Mouse (Mus musculus): ENCODE results near the gene Smpdl3a. TPM values are rescaled to one million over a fixed set of nuclear protein-coding genes. Genes with fewer than 3 reads are reported as not detected.

Smpdl3a gene
- polyA plus RNA-seq (2015; fragmentation: Nextera tagmentation; extraction: Ambion mirVana), result 14.0 and 16.1 TPM in 2 replicates

DNA sequence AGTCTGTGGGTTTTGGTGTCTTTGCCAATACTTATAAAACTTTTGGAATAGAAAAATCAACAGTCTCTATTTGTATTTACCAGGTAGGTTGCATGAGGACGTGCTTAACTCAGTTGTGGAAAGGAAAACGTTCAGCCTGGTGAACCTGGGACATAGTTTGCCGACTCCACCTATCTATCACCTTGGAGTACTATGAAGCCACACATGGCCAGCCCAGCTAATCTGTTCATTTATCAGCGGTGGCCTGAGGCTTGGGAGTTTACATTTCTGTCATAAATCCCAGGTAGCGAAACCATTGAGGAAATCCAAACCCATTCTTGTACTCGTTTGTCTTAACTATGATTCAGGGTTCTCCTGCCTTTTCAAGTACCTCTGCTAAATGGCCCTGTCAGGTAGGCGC is at the start of gene Smpdl3a:
Gene Smpdl3a (plus strand): TSS at position 318 of the 400 bp plus-strand sequence.
- ATAC-seq (ENCODE audit: insufficient number of reproducible peaks, insufficient read depth, low FRiP score, low TSS enrichment, low read depth), result no peak
- 79% methylated on average over 7 of the region's 7 CpGs for WGBS
- Histone ChIP-seq H3K4me3 (peak within 1 kb of the TSS; percentile 65), H3K4me2 (peak within 1 kb of the TSS; percentile 97), H3K4me1 (peaks cover 10% of the 10 kb centered on the region), H3K27me3 (no peaks in the 10 kb centered on the region), H3K36me3 (no peaks in the 10 kb centered on the region), H3K27ac (peak within 1 kb of the TSS; percentile 65), H3K9ac (peak within 1 kb of the TSS; percentile 83), H3K9me3 (no peaks in the 10 kb centered on the region; the same call in 1 of the 2 replicates)

DNA sequence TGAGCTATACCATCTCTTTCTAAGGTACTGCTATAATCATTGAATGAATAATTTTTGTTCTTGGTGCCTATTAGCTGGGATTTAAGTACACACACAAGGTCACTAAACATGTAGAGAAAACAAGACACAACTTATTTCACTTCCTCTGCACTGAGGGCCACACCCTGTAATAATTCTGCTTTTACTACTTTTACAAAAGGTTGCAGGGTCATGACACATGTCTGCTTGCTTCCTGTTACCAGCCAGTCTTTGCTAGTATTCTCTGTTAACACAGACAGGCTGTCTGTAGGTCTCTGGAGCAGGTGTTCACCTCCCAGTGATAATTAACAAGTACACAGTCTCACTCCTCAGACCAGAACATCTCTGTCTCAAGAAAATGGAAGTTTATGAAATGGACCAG is 48.7 kb upstream of the Smpdl3a start:
- no peaks in the 10 kb centered on the region for H3K9me3 ChIP-seq
- H3K4me1 ChIP-seq, result no peaks in the 10 kb centered on the region
- H3K4me2 ChIP-seq, result no peak overlapping the region
- no peak overlapping the region for H3K27ac ChIP-seq
- no peaks in the 10 kb centered on the region for H3K27me3 ChIP-seq
- H3K36me3 ChIP-seq, result no peaks in the 10 kb centered on the region
- no peak for ATAC-seq (ENCODE audit: insufficient number of reproducible peaks, insufficient read depth, low FRiP score, low TSS enrichment, low read depth)
- no peak overlapping the region for H3K9ac ChIP-seq
- H3K4me3 ChIP-seq, result no peak overlapping the region

DNA sequence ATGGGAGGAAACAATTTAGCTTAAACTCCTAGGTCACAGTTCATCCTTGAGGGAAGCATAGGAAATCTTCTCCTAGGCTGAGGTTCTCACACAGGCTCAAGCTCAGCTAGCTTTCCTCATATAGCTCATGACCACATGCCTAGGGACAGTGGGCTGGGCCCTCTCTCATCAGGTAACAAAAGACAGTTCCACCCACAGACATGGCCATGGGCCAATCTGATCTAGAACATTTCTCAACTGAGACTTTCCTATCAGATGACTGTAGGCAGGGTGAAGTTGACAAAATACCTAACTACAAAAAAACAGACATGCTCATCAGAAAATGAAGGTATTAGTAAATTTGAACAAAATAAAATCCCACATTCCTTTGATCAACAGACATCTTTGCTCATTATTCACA is 47.0 kb upstream of the Smpdl3a start:
- Histone ChIP-seq H3K9ac (no peak overlapping the region), H3K27me3 (no peaks in the 10 kb centered on the region), H3K4me2 (no peak overlapping the region), H3K4me3 (no peak overlapping the region), H3K9me3 (no peaks in the 10 kb centered on the region), H3K4me1 (no peaks in the 10 kb centered on the region), H3K27ac (no peak overlapping the region), H3K36me3 (no peaks in the 10 kb centered on the region)
- no peak for ATAC-seq (ENCODE audit: insufficient number of reproducible peaks, insufficient read depth, low FRiP score, low TSS enrichment, low read depth)

DNA sequence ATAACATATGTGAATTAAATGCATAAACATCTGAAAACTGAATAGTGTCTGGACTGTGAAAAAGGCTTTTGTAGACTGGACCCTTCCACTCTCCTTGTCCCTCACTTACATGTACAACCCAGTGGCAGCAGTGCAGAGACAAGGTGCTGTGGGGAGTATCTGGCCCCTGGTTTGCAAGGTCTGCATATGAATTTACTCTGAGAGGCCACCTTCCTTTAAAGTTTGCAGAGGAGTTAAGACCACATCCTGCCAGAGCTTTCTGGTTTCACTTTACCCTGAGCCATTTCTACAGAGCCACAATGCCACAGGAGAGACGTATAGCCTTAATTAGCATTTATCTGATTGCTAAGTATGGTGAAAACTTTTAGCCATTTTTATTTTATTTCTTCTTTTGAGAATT is 40.8 kb upstream of the Smpdl3a start:
- 40% methylated on average over 1 of the region's 1 CpGs for WGBS
- no peak for ATAC-seq (ENCODE audit: insufficient number of reproducible peaks, insufficient read depth, low FRiP score, low TSS enrichment, low read depth)

DNA sequence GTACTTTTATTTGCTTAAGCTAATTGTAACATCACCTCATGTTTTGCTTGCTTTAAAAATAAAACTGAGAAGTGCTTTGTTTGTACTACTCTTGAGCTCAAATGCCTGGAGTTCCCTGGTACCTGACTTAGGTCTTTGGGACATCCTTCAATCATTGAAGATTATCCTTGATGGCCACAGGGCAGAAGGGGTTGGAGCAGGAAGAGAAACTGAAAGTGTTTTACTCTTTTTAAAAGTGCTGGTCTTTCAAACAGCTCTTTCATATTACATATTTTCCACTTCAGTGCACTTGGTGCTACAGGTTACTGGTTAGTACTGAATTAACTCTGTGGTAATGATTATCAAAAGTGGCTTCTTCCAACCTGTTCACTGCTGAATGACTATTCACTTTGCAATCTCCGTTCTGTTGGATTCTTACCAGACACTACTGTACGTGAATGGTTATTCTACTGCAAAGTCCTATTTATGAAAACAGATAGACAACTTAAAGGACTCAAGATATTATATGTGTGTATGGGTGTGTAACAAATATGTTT is 38.9 kb upstream of the Smpdl3a start:
- 84% methylated on average over 2 of the region's 2 CpGs for WGBS
- H3K27ac ChIP-seq, result no peak overlapping the region
- no peaks in the 10 kb centered on the region for H3K27me3 ChIP-seq
- H3K36me3 ChIP-seq, result no peaks in the 10 kb centered on the region
- no peaks in the 10 kb centered on the region for H3K9me3 ChIP-seq
- no peaks in the 10 kb centered on the region for H3K4me1 ChIP-seq
- no peak overlapping the region for H3K4me2 ChIP-seq
- H3K9ac ChIP-seq, result no peak overlapping the region
- no peak for ATAC-seq (ENCODE audit: insufficient number of reproducible peaks, insufficient read depth, low FRiP score, low TSS enrichment, low read depth)
- no peak overlapping the region for H3K4me3 ChIP-seq

More for the DNA sequence above, 40.8 kb upstream of the Smpdl3a start:
- Histone ChIP-seq H3K27me3 (no peaks in the 10 kb centered on the region), H3K9me3 (no peaks in the 10 kb centered on the region), H3K4me3 (no peak overlapping the region), H3K9ac (no peak overlapping the region), H3K4me1 (no peaks in the 10 kb centered on the region), H3K36me3 (no peaks in the 10 kb centered on the region), H3K4me2 (no peak overlapping the region), H3K27ac (no peak overlapping the region)

DNA sequence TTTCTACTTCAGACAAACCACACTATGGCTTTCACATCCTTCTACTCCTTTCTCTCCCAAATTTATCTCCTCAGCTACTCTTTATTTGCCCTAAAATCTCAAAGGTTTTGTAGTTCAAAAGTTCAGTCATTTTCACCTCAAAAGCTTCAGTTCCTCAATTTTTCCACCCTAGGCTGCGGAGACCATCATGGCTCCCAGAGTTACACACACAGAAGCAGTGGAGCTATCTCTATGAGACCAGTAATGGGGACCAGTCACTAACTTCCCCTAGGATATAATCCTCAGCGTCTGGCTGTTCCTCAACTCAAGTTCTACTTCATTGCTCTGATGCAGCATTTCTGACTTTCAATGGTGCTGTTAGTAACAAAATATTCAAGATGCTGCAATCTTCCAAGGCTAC is 35.1 kb upstream of the Smpdl3a start:
- no peak overlapping the region for H3K27ac ChIP-seq
- 86% methylated on average over 2 of the region's 2 CpGs for WGBS

DNA sequence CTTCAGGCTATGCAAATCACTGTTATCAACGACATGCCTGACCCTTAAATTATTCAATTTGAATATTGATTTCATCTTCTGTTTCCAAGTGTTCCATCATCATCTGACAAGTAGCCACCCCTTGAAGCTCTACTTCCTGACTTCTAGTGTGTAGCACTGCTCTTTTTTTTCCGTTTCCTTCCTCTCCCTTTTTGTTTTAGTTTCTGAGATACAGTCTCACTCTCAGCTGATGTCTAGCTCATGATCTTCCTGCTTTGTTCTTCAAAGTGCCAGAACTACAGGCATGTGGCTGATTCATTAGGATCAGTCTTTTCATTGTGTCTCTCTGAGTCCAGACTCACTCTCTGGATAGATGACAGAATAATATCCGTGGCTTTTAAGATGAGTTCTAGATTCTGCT is 33.4 kb upstream of the Smpdl3a start:
- Histone ChIP-seq H3K4me3 (no peak overlapping the region), H3K4me2 (no peak overlapping the region), H3K9ac (no peak overlapping the region), H3K9me3 (no peaks in the 10 kb centered on the region), H3K27me3 (no peaks in the 10 kb centered on the region), H3K4me1 (no peaks in the 10 kb centered on the region), H3K27ac (no peak overlapping the region), H3K36me3 (no peaks in the 10 kb centered on the region)
- WGBS, result 65% methylated on average over 3 of the region's 3 CpGs
- ATAC-seq (ENCODE audit: insufficient number of reproducible peaks, insufficient read depth, low FRiP score, low TSS enrichment, low read depth), result no peak

More for the DNA sequence above, 35.1 kb upstream of the Smpdl3a start:
- no peaks in the 10 kb centered on the region for H3K9me3 ChIP-seq
- H3K4me3 ChIP-seq, result no peak overlapping the region
- H3K27me3 ChIP-seq, result no peaks in the 10 kb centered on the region
- no peaks in the 10 kb centered on the region for H3K4me1 ChIP-seq
- no peak for ATAC-seq (ENCODE audit: insufficient number of reproducible peaks, insufficient read depth, low FRiP score, low TSS enrichment, low read depth)
- no peak overlapping the region for H3K9ac ChIP-seq
- H3K4me2 ChIP-seq, result no peak overlapping the region
- H3K36me3 ChIP-seq, result no peaks in the 10 kb centered on the region

DNA sequence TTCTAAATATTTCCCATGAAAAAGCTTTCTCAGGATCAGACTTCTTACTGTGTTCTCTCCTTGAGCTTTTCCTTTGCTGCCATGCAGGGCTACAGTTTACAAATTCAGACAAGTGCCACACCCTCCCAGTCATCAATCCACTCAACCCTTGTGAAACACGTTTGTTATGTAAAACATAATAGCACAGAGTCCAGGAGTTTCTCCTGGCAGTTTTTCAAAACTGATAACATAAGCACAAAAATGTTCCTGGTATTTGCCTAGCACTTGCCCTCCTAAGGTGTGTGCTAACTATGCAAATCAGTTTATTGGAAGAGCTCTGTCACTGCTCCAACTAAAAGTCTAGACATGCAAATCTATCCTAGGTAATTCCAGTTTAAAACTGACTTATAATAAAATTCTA is 31.1 kb upstream of the Smpdl3a start:
- H3K36me3 ChIP-seq, result no peaks in the 10 kb centered on the region
- H3K4me3 ChIP-seq, result no peak overlapping the region
- H3K27me3 ChIP-seq, result no peaks in the 10 kb centered on the region
- H3K9ac ChIP-seq, result no peak overlapping the region
- H3K4me2 ChIP-seq, result no peak overlapping the region
- no peak for ATAC-seq (ENCODE audit: insufficient number of reproducible peaks, insufficient read depth, low FRiP score, low TSS enrichment, low read depth)
- H3K9me3 ChIP-seq, result no peaks in the 10 kb centered on the region
- no peak overlapping the region for H3K27ac ChIP-seq
- H3K4me1 ChIP-seq, result no peaks in the 10 kb centered on the region
- WGBS, result 44% methylated on average over 1 of the region's 1 CpGs

DNA sequence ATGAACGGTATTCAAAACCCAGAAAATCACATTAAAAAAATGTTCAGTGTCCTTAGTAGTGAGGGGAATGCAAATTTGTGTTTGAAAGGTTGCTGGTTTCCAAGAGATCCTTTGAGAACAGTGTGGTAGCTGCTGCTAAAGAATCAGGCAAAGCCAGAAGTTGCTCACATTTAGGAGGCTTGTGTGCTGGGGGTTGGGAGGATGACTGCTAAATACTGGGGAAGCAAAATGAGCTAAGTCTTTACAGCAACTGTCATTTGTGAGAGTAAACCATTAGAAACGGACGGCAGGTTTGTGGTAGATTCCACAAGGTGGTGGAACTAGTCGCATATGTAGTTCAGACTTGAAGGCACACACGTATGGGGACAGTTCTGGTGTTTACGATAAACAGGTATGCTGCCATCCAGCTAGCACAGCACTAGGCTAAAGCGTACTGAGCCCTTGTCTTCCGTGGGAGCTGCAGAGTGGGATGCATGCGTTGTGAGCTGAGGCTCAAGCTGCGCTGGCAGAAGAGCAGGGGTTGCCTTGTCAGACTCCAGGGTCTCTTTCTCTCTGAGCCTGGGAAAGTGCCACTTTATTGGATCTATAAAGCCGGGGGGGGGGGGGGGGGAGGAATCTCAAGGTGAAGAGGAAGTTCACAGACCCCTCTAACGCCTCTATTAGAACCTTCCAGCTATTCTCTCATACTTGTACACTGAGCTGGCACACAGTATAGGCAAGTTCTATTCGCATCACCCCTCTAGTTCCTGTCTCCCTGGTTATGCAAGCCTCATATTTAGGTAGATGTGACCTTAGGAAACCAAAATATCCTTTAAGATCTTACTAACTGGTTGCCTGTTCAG is 10.6 kb upstream of the Smpdl3a start:
- Histone ChIP-seq H3K36me3 (no peaks in the 10 kb centered on the region), H3K4me2 (no peak overlapping the region), H3K4me1 (peaks cover 15% of the 10 kb centered on the region), H3K9ac (no peak overlapping the region), H3K27me3 (no peaks in the 10 kb centered on the region; the same call in 1 of the 2 replicates), H3K9me3 (no peaks in the 10 kb centered on the region), H3K4me3 (no peak overlapping the region), H3K27ac (no peak overlapping the region)
- 51% methylated on average over 12 of the region's 13 CpGs for WGBS
- no peak for ATAC-seq (ENCODE audit: insufficient number of reproducible peaks, insufficient read depth, low FRiP score, low TSS enrichment, low read depth)

DNA sequence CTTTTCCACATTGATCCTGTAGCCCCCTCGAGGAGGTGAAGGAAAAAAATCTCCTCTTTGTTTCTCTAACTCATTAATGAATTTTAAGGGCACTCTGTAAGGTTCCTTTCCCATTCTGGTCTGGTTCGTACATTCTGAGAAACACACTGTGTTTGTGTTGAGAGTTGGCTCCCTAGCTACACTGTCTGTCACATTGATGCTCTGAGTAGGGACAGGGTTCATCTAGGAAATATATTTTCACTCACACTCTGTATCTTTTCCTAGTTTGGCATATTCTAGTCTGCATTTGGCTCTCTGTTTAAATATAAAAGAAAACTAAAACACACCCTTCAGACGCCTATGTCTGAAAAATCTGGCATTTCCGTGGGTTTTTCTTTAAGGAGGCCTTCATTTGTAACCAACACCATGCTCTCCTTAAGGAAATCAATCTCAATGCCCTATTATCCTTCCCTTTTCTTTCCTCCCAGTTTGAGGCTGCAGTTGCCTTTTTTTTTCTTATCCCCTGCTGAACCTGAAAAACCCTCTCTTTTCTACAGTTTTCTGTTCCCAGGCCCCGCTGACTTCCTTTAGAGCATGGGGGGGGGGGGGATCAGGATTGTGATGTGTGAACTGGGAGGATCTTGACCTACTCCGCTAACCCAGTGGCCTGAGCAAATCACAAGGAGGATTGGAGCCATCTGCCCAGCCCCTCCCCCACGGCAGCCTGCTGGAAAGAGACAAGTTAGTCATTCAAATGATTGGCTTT is 9.8 kb upstream of the Smpdl3a start:
- H3K4me3 ChIP-seq, result no peak overlapping the region
- H3K4me1 ChIP-seq, result peaks cover 15% of the 10 kb centered on the region
- peak overlapping the region; percentile 47 for H3K4me2 ChIP-seq
- H3K27ac ChIP-seq, result no peak overlapping the region
- H3K27me3 ChIP-seq, result no peaks in the 10 kb centered on the region; the same call in 1 of the 2 replicates
- 16% methylated on average over 7 of the region's 7 CpGs for WGBS
- ATAC-seq (ENCODE audit: insufficient number of reproducible peaks, insufficient read depth, low FRiP score, low TSS enrichment, low read depth), result no peak
- no peaks in the 10 kb centered on the region for H3K36me3 ChIP-seq
- no peak overlapping the region for H3K9ac ChIP-seq
- H3K9me3 ChIP-seq, result no peaks in the 10 kb centered on the region

DNA sequence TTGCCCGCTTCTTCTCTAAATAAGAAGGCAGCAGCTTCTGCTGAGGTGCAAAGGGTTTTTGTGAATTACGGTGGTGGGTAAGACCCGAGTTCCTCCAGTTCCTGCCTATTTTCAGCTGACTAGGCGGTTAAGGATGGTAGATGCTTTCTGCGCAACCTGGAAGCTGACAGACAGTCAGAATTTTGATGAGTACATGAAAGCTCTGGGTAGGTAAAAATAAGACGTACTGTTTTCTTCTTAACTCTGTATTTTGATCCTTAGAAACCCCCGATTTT is 9.3 kb upstream of the Smpdl3a start, which contains the start of gene Fabp7:
Gene Fabp7 (plus strand): TSS at position 6 of the 275 bp plus-strand sequence.
- peak within 1 kb of the TSS; percentile 47 for H3K4me2 ChIP-seq
- ATAC-seq (ENCODE audit: insufficient number of reproducible peaks, insufficient read depth, low FRiP score, low TSS enrichment, low read depth), result no peak
- WGBS, result 16% methylated on average over 7 of the region's 7 CpGs
- no peaks in the 10 kb centered on the region; the same call in 1 of the 2 replicates for H3K27me3 ChIP-seq
- H3K4me1 ChIP-seq, result peaks cover 15% of the 10 kb centered on the region
- no peak within 1 kb of the TSS for H3K4me3 ChIP-seq
- H3K9ac ChIP-seq, result no peak within 1 kb of the TSS
- H3K27ac ChIP-seq, result no peak within 1 kb of the TSS
- H3K9me3 ChIP-seq, result no peaks in the 10 kb centered on the region
- H3K36me3 ChIP-seq, result no peaks in the 10 kb centered on the region

DNA sequence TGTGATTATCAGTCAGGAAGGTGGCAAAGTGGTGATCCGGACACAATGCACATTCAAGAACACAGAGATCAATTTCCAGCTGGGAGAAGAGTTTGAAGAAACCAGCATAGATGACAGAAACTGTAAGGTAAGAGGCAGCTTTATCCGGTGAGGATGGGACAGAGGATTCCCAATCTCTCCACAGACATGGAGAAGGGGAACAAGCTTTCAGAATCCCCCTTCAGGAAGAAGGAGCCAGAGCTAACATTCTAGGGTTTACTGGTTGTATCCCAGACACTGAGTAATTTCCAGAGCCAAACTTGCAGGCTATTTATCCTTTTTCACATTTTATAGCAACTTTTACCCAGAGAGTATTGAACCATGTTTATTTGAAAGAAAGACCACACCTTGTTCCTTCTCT is 8.6 kb upstream of the Smpdl3a start:
- Histone ChIP-seq H3K27me3 (no peaks in the 10 kb centered on the region; the same call in 1 of the 2 replicates), H3K4me2 (no peak overlapping the region), H3K4me1 (peaks cover 15% of the 10 kb centered on the region), H3K4me3 (no peak overlapping the region), H3K9me3 (no peaks in the 10 kb centered on the region), H3K36me3 (no peaks in the 10 kb centered on the region), H3K27ac (no peak overlapping the region), H3K9ac (no peak overlapping the region)
- 68% methylated on average over 2 of the region's 2 CpGs for WGBS
- ATAC-seq (ENCODE audit: insufficient number of reproducible peaks, insufficient read depth, low FRiP score, low TSS enrichment, low read depth), result no peak
